8 mouse cellular contexts compared by ENCODE assay signal in the genomic region with DNA sequence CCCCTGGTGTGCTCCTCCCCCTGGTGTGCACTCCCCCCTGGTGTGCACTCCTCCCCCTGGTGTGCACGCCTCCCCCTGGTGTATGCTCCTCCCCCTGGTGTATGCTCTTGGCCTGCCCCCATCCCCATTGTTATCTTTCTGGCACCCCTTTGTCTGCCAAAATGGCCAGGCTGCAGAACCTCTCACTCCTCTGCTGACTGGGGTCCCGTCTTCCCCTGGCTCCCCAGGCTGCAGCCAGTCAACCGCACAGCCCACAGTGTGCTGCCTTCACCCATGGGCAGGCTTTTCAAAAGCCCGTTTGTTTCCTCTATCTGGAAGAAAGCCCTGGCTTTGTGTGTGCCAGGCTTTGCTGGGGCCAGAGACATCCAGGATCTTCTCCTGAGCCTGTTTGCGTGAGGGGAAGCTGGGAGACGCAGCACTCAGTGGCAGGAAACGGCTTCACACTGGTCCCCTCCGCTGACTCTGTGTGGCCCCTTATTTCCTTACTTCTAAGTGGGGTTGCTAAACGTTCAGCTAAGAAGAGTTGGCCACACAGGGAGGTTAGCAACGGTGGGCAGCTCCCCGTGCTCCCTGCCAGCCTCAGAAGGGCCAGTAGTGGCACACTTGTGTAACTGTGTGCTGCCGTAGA.
A peak's percentile ranks its signal among the peaks of the same experiment; 100 is the strongest.
DNase-seq lines count a peak whose midpoint lies in the region; ATAC-seq lines count a peak whose summit lies in the region.

No protein-coding gene starts in this region.

- peaks cover 3% of the 10 kb centered on the region; the same call in 1 of the 2 replicates for H3K36me3 ChIP-seq in kidney, embryonic 14.5 days (ENCODE audit: control insufficient read depth, insufficient read depth, low read length)
- no peaks in the 10 kb centered on the region for H3K36me3 ChIP-seq in forebrain, embryonic 15.5 days

- ATAC-seq in kidney, embryonic 14.5 days (ENCODE audit: low FRiP score, low TSS enrichment) = peak; percentile 65; the same call in 1 of the 2 replicates
- ATAC-seq in cerebellum, adult (ENCODE audit: insufficient number of reproducible peaks, low FRiP score, low TSS enrichment) = peak; percentile 21; the same call in 1 of the 2 replicates
- peak; percentile 84 for ATAC-seq in forebrain, embryonic 15.5 days (replicated peaks)
- ATAC-seq in megakaryocyte-erythroid progenitor cell, adult 5-6 weeks (replicated peaks; ENCODE audit: low FRiP score, low TSS enrichment, poor library complexity, severe bottlenecking) = peak; percentile 87

- H3K4me1 ChIP-seq in kidney, embryonic 14.5 days (ENCODE audit: control insufficient read depth, insufficient read depth, low read length) = peaks cover 24% of the 10 kb centered on the region
- peaks cover 54% of the 10 kb centered on the region for H3K4me1 ChIP-seq in forebrain, embryonic 15.5 days

- no peak overlapping the region for H3K4me2 ChIP-seq in kidney, embryonic 14.5 days (replicated peaks; ENCODE audit: low read depth, low read length)
- peak overlapping the region; percentile 33 for H3K4me2 ChIP-seq in forebrain, embryonic 15.5 days (replicated peaks)

- no peaks in the 10 kb centered on the region for H3K27me3 ChIP-seq in kidney, embryonic 14.5 days (ENCODE audit: control insufficient read depth, insufficient read depth, low read length)
- no peaks in the 10 kb centered on the region for H3K27me3 ChIP-seq in forebrain, embryonic 15.5 days

- H3K9ac ChIP-seq in kidney, embryonic 14.5 days (ENCODE audit: low read depth, low read length) = no peak overlapping the region
- H3K9ac ChIP-seq in forebrain, embryonic 15.5 days (replicated peaks) = peak overlapping the region; percentile 42

- no peak overlapping the region for H3K4me3 ChIP-seq in kidney, embryonic 14.5 days (ENCODE audit: low read length)
- no peak overlapping the region for H3K4me3 ChIP-seq in forebrain, embryonic 15.5 days

- H3K9me3 ChIP-seq in kidney, embryonic 14.5 days (ENCODE audit: control insufficient read depth, low read length) = no peaks in the 10 kb centered on the region
- H3K9me3 ChIP-seq in forebrain, embryonic 15.5 days = no peaks in the 10 kb centered on the region

- peak overlapping the region; percentile 17 for H3K27ac ChIP-seq in kidney, embryonic 14.5 days (ENCODE audit: low read depth, low read length)
- peak overlapping the region; percentile 97 for H3K27ac ChIP-seq in forebrain, embryonic 15.5 days (replicated peaks)

- 17% methylated on average over 12 of the region's 12 CpGs for WGBS in kidney, embryonic 14.5 days
- WGBS in forebrain, embryonic 15.5 days = 2% methylated on average over 11 of the region's 12 CpGs

- no peak for DNase-seq in kidney, adult 9 months
- peak; percentile 67 to 71 for DNase-seq in layer of hippocampus, adult 8-10 months (ENCODE audit: low spot score in 2 of 2)
- DNase-seq in testis, postnatal 14 days (ENCODE audit: low spot score) = peak; percentile 54
- no peak for DNase-seq in c-Kit-positive CD71-positive TER-119-positive erythroid progenitor cells, embryonic 14.5 days (ENCODE audit: low spot score)

Comparison
In these comparisons a context has a peak if more than half of its experiments do, and no peak if none do; other contexts are left out.
1. ATAC-seq: peak in every context shown above with its lines; median percentile 87 in megakaryocyte-erythroid progenitor cell, adult 5-6 weeks; 84 in forebrain, embryonic 15.5 days; 65 in kidney, embryonic 14.5 days; 21 in cerebellum, adult.
2. DNase-seq: peak in layer of hippocampus, adult 8-10 months (2 of 2) and testis, postnatal 14 days (single experiment); none in kidney, adult 9 months (single experiment) and c-Kit-positive CD71-positive TER-119-positive erythroid progenitor cells, embryonic 14.5 days (single experiment).